Mouse (Mus musculus): ENCODE data around the gene Tnfaip8l3.

- no peak for TF ChIP-seq CTCF (IDR thresholded peaks at IDR 0.05; ENCODE audit: extremely low read depth, insufficient read length, insufficient replicate concordance, low read depth, low read length)
- no peak for TF ChIP-seq POLR2A (IDR thresholded peaks at IDR 0.05; ENCODE audit: low read depth, low read length)
These were observed 44.5 kb upstream of the Tnfaip8l3 start for GRCm38 (mm10) chr9:54112726-54113125.

Data from small intestine, adult 2 months (tissue).